Mouse (Mus musculus) forebrain, postnatal 0 days (tissue): ENCODE data around the gene Olfr60. TPM values are rescaled to one million over a fixed set of nuclear protein-coding genes. Genes with fewer than 3 reads are reported as not detected.

Source experiments
- ATAC-seq: fragments of 200-750 bp; cut with Nextera tagmentation; 2 replicates; pipeline ENCODE4 v1.8.0; 2017; ENCODE audit warnings: mild to moderate bottlenecking, moderate library complexity
- DNase-seq: peaks from one replicate; pipeline ENCODE4 v3.0.0-alpha.2; 2015
- H3K27ac ChIP-seq: fragments of 300-500 bp; sonication (generic); 2 replicates; pipeline ENCODE4 v1.5.1; 2014; ENCODE audit warnings: low read depth, mild to moderate bottlenecking, antibody characterized with exemption, low read length, moderate library complexity, mixed read lengths
- H3K27me3 ChIP-seq: fragments of 300-500 bp; sonication (generic); 2 replicates; pipeline ENCODE4 v1.6.1; 2014; ENCODE audit warnings: mild to moderate bottlenecking, low read length, mixed read lengths; ENCODE audit not compliant: insufficient read depth
- H3K36me3 ChIP-seq: fragments of 300-500 bp; sonication (generic); 2 replicates; pipeline ENCODE4 v1.6.1; 2014; ENCODE audit warnings: mild to moderate bottlenecking, moderate library complexity; ENCODE audit not compliant: insufficient read depth
- H3K4me1 ChIP-seq: fragments of 300-500 bp; sonication (generic); 2 replicates; pipeline ENCODE4 v1.6.1; 2014; ENCODE audit warnings: antibody characterized with exemption; ENCODE audit not compliant: insufficient read depth
- H3K4me2 ChIP-seq: fragments of 300-500 bp; sonication (generic); 2 replicates; pipeline ENCODE4 v1.6.1; 2014; ENCODE audit warnings: low read depth, mild to moderate bottlenecking, moderate library complexity
- H3K4me3 ChIP-seq: fragments of 300-500 bp; sonication (generic); 2 replicates; pipeline ENCODE4 v1.5.1; 2014; ENCODE audit warnings: low read depth, low read length, mixed read lengths
- H3K9ac ChIP-seq: fragments of 300-500 bp; sonication (generic); 2 replicates; pipeline ENCODE4 v1.6.1; 2014; ENCODE audit warnings: mild to moderate bottlenecking
- H3K9me3 ChIP-seq: fragments of 300-500 bp; sonication (generic); 2 replicates; pipeline ENCODE4 v1.6.1; 2016; ENCODE audit warnings: low read length
- CTCF ChIP-seq: sonication (generic); IDR thresholded peaks from 2 replicates; pipeline ENCODE4 v1.5.1; 2016; ENCODE audit warnings: antibody characterized with exemption, control low read depth, low read depth
- WGBS: fragments of 180-500 bp; shearing (Covaris S2); extraction: QIAGEN DNeasy Blood & Tissue Kit; methylation state at CpG from one replicate; pipeline ENCODE4 v1.1.7; 2014; 5-methylcytosine and 5-hydroxymethylcytosine counted together
- polyA plus RNA-seq: library from polyadenylated mRNA; unstranded; fragments of >200 nt; fragmentation: Nextera tagmentation; extraction: Ambion mirVana; gene quantifications from 2 replicates; pipeline ENCODE4 v1.2.1, GENCODE M21; 2015
- total RNA-seq: library from RNA; depleted of rRNA; stranded (reverse); fragments of >200 nt; gene quantifications from 2 replicates; pipeline ENCODE4 v1.2.3, GENCODE M21; 2014; rRNA removed

The Olfr60 gene
- total RNA-seq (not detected in 2 replicates), polyA plus RNA-seq (not detected in 2 replicates)

- H3K36me3 ChIP-seq: no peaks in the 10 kb centered on the region
- ATAC-seq (no peak), DNase-seq (no peak)
- no peak within 1 kb of the TSS for H3K4me2 ChIP-seq
- no peak for TF ChIP-seq CTCF
- WGBS: 66% methylated on average over 3 of the region's 3 CpGs
- no peaks in the 10 kb centered on the region for H3K4me1 ChIP-seq
- no peak within 1 kb of the TSS for H3K27ac ChIP-seq
- no peak within 1 kb of the TSS for H3K4me3 ChIP-seq
- H3K9me3 ChIP-seq: no peaks in the 10 kb centered on the region
- no peak within 1 kb of the TSS for H3K9ac ChIP-seq
- H3K27me3 ChIP-seq: no peaks in the 10 kb centered on the region
These were observed at the start of gene Olfr60 for GRCm38 (mm10) chr7:140361571-140361970. Gene Olfr60, minus strand, starts transcription at chr7:140361671.

DNA sequence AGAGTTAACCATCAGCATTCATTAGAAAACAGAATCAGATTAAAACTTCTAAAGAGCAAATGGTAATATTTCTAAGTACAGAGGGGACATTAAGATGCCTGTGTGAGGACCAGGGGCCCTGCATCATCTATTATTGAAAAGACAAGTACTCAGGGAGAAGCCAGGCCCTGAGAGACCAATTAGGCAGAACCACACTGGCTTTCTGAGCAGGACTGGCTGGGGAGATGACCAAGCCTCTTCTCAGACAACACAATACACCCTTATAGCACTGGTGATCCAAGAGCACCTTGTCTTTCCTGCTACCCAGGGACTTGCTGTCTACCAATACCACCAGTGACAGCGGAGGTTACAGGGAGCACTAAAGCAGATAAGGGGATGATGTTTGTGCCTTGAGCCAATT lies 41.3 kb upstream of the Olfr60 start, which contains the start of gene Olfr531:
Olfr531 (minus strand) TSS at position 101 of the 400 bp plus-strand sequence.
- TF ChIP-seq CTCF: no peak
- Histone ChIP-seq H3K9ac (no peak within 1 kb of the TSS), H3K4me3 (no peak within 1 kb of the TSS), H3K27ac (no peak within 1 kb of the TSS), H3K4me2 (no peak within 1 kb of the TSS), H3K4me1 (no peaks in the 10 kb centered on the region), H3K27me3 (no peaks in the 10 kb centered on the region), H3K9me3 (no peaks in the 10 kb centered on the region; the same call in 1 of the 2 replicates), H3K36me3 (no peaks in the 10 kb centered on the region)
- DNase-seq: no peak
- no peak for ATAC-seq
- WGBS: 88% methylated on average over 1 of the region's 1 CpGs

DNA sequence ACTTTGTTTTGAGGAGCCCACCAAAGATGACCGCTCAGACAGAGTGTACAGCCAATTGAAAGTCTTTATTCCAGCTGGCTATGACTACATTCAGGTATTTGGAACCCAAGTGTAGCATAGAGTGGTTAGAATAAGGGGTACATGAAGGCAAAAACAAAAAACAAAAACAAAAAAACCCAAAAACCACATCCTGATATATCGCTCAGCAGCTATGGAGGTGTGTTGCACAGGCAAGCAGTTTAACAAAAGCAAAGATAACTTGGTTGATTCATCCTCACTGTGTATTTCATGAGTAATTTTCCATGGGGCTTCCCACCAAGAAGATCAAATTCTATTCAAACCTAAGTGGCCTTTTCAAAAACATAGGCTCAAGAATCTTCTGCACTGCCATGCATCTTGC lies 15.4 kb upstream of the Olfr60 start:
- Histone ChIP-seq H3K9me3 (no peaks in the 10 kb centered on the region), H3K27me3 (no peaks in the 10 kb centered on the region), H3K9ac (no peak overlapping the region), H3K4me3 (no peak overlapping the region), H3K4me2 (no peak overlapping the region), H3K27ac (no peak overlapping the region), H3K4me1 (no peaks in the 10 kb centered on the region), H3K36me3 (no peaks in the 10 kb centered on the region)
- DNase-seq (no peak), ATAC-seq (no peak)
- no peak for TF ChIP-seq CTCF
- WGBS: 95% methylated on average over 2 of the region's 2 CpGs

DNA sequence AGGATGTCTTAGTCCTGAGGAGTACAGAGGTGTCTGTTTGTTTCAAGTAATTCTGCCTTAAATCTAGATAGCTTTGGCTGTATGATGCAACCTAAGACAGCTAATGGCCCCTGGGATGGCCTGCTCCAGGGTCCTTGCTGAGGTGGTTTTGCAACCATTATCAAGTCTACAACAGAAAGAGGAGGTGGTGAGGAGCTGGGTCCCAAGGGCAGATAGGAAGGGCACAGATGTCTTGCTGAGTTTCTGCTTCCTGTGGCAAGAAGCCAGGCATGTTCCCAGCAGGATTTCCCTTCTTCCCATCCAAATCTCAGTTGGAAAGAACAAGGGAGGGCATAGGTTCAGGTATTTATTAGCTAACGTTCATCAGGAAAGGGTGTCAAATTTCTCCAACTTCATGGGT lies 14.8 kb upstream of the Olfr60 start, which contains the start of gene Olfr530:
Olfr530 (minus strand) TSS at position 101 of the 400 bp plus-strand sequence.
- Histone ChIP-seq H3K4me3 (no peak within 1 kb of the TSS), H3K9me3 (no peaks in the 10 kb centered on the region), H3K36me3 (no peaks in the 10 kb centered on the region), H3K9ac (no peak within 1 kb of the TSS), H3K4me2 (no peak within 1 kb of the TSS), H3K27ac (no peak within 1 kb of the TSS), H3K27me3 (no peaks in the 10 kb centered on the region), H3K4me1 (no peaks in the 10 kb centered on the region)
- ATAC-seq (no peak), DNase-seq (no peak)
- no peak for TF ChIP-seq CTCF
- WGBS: 53% methylated on average over 1 of the region's 1 CpGs

- no peaks in the 10 kb centered on the region for H3K4me1 ChIP-seq
- no peak for DNase-seq
- no peak overlapping the region for H3K27ac ChIP-seq
- WGBS: 81% methylated on average over 4 of the region's 4 CpGs
- no peaks in the 10 kb centered on the region for H3K9me3 ChIP-seq
- no peaks in the 10 kb centered on the region for H3K36me3 ChIP-seq
- TF ChIP-seq CTCF: no peak
- no peak overlapping the region for H3K4me2 ChIP-seq
- ATAC-seq: no peak
- no peaks in the 10 kb centered on the region for H3K27me3 ChIP-seq
- H3K9ac ChIP-seq: no peak overlapping the region
- no peak overlapping the region for H3K4me3 ChIP-seq
These were observed 12.8 kb upstream of the Olfr60 start for GRCm38 (mm10) chr7:140374300-140374699.

DNA sequence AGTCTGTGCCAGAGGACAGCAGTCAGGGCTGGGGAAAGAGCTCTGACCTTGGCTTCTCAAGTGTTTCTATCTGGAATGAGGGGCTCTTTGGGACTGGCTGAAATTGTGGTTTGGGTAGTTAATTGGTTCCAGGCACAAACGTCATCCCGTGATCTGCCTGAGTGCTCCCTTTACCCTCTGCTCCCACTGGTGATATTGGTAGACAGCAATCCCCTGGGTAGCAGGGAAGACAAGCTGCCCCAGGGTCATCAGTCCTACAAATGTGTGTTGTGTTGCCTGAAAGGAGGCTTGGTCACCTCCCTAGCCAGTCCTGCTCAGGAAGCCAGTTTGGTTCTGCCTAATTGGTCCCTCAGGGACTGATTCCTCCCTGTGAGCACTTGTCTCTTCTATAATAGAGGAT lies 27.8 kb downstream of the Olfr60 start, which contains the start of gene Olfr527:
Olfr527 (plus strand) TSS at position 301 of the 400 bp plus-strand sequence.
- ATAC-seq (no peak), DNase-seq (no peak)
- Histone ChIP-seq H3K9ac (no peak within 1 kb of the TSS), H3K4me2 (no peak within 1 kb of the TSS), H3K4me3 (no peak within 1 kb of the TSS), H3K36me3 (no peaks in the 10 kb centered on the region), H3K27me3 (no peaks in the 10 kb centered on the region), H3K4me1 (no peaks in the 10 kb centered on the region), H3K9me3 (no peaks in the 10 kb centered on the region), H3K27ac (no peak within 1 kb of the TSS)
- 70% methylated on average over 2 of the region's 2 CpGs for WGBS
- TF ChIP-seq CTCF: no peak

DNA sequence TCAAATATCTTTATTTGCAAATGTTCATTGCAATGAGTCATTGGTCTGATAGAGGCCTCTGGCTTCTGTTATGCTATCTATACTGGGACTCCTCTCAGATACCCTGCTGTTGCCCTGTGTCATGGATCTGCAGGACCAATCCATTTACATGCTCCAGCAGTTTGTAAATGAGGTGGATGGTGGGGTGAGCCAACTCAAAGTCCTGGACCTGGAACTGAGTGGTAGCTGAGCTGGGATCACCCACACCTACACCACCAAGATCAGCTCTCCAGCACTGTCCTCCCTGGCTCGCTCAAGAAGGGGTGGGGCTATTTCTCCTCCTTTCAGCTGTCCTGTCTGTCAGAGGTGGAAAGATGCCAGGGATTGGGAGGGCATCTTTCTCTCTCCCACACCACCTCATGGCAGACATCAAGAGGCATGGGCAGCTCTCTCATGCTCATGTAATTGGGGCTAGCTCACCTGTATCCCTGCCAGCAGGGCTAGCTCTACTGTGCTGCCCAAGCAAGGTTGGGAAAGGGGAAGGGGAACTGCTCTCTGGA lies 31.6 kb downstream of the Olfr60 start:
- ATAC-seq (no peak), DNase-seq (no peak)
- H3K9me3 ChIP-seq: no peaks in the 10 kb centered on the region
- no peak overlapping the region for H3K9ac ChIP-seq
- H3K27me3 ChIP-seq: no peaks in the 10 kb centered on the region
- TF ChIP-seq CTCF: no peak
- 64% methylated on average over 1 of the region's 1 CpGs for WGBS
- H3K4me2 ChIP-seq: no peak overlapping the region
- H3K27ac ChIP-seq: no peak overlapping the region
- no peaks in the 10 kb centered on the region for H3K4me1 ChIP-seq
- no peaks in the 10 kb centered on the region for H3K36me3 ChIP-seq
- no peak overlapping the region for H3K4me3 ChIP-seq

DNA sequence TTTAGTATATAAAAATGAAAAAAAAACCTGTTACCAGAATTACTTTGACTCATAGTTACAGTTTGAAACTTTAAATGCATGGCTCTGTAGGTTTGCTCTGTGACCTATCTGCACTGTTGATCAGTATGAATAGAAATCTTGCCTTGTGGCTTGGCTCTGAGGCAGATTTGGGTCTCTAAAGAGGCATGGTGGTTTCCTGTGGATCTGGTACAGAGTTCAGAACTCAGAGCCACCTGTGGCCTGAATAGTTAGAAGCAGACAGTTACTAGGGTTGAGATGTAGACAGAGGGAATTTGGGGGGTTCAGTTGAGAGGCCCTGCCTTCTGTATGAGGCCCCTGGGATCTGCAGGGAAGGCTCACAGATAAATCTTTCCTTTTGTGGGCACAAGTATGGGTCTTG lies 40.3 kb downstream of the Olfr60 start:
- no peak overlapping the region for H3K9ac ChIP-seq
- no peak overlapping the region for H3K27ac ChIP-seq
- H3K4me1 ChIP-seq: no peaks in the 10 kb centered on the region
- TF ChIP-seq CTCF: no peak
- no peaks in the 10 kb centered on the region for H3K36me3 ChIP-seq
- H3K4me3 ChIP-seq: no peak overlapping the region
- H3K4me2 ChIP-seq: no peak overlapping the region
- no peak for DNase-seq
- ATAC-seq: no peak
- no peaks in the 10 kb centered on the region for H3K9me3 ChIP-seq
- H3K27me3 ChIP-seq: no peaks in the 10 kb centered on the region
